Mouse (Mus musculus) bone marrow macrophage, adult 2 months (primary cell): ENCODE results near the gene Pfkp.

Experiments used
- CTCF ChIP-seq: IDR thresholded peaks from 2 replicates; pipeline ENCODE4 v1.5.1; 2012; ENCODE audit warnings: low read depth, mild to moderate bottlenecking, low read length, moderate library complexity
- POLR2A ChIP-seq: IDR thresholded peaks from 2 replicates; pipeline ENCODE4 v1.6.1; 2012; ENCODE audit warnings: mild to moderate bottlenecking, low read depth, low read length, borderline replicate concordance

GRCm38 (mm10) chr13:6553708-6554107 lies 94.9 kb downstream of the Pfkp start:
- no peak for TF ChIP-seq POLR2A
- TF ChIP-seq CTCF: no peak
